Mouse (Mus musculus): ENCODE data around the gene Fubp1. TPM values are rescaled to one million over a fixed set of nuclear protein-coding genes. Genes with fewer than 3 reads are reported as not detected.

The Fubp1 gene
- polyA plus RNA-seq, 1 experiment, result 53.4 TPM

- H3K79me2 ChIP-seq (ENCODE audit: control insufficient read depth, insufficient read depth), result peaks cover 74% of the 10 kb centered on the region
- no peak for TF ChIP-seq CEBPB (IDR thresholded peaks at IDR 0.05; ENCODE audit: low read depth)
- no peak for TF ChIP-seq MYOD1 (IDR thresholded peaks at IDR 0.05; ENCODE audit: control insufficient read depth, insufficient read length, low read depth)
- no peak for TF ChIP-seq USF1 (IDR thresholded peaks at IDR 0.05; ENCODE audit: low read depth)
- no peak for TF ChIP-seq FOSL1 (IDR thresholded peaks at IDR 0.05; ENCODE audit: insufficient read depth, low read length, poor library complexity, severe bottlenecking)
- TF ChIP-seq CTCF (IDR thresholded peaks at IDR 0.05; ENCODE audit: control insufficient read depth, insufficient read depth, insufficient read length), result no peak
- TF ChIP-seq MAX (IDR thresholded peaks at IDR 0.05), result no peak
- TF ChIP-seq MYOG (IDR thresholded peaks at IDR 0.05; ENCODE audit: control insufficient read depth, extremely low read depth, insufficient read length), result no peak
- peak overlapping the region; percentile 93 for H3ac ChIP-seq (ENCODE audit: control insufficient read depth, insufficient read length, low read depth)
- H3K27me3 ChIP-seq (ENCODE audit: control insufficient read depth, insufficient read depth, insufficient read length), result no peaks in the 10 kb centered on the region
- H3K36me3 ChIP-seq (ENCODE audit: control insufficient read depth, insufficient read depth), result peaks cover 29% of the 10 kb centered on the region
- H3K4me3 ChIP-seq (ENCODE audit: insufficient read depth, poor library complexity, severe bottlenecking), result peak overlapping the region; percentile 88
- peaks cover 49% of the 10 kb centered on the region for H3K79me3 ChIP-seq (ENCODE audit: low read depth)
These were observed 850 bp upstream of the Fubp1 start for GRCm38 (mm10) chr3:152209177-152209966.

GRCm38 (mm10) chr3:152210728-152211391 lies 638 bp downstream of the Fubp1 start:
- no peaks in the 10 kb centered on the region for H3K27me3 ChIP-seq (ENCODE audit: control insufficient read depth, insufficient read depth, insufficient read length)
- no peak for TF ChIP-seq CTCF (IDR thresholded peaks at IDR 0.05; ENCODE audit: control insufficient read depth, insufficient read depth, insufficient read length)
- no peak for TF ChIP-seq USF1 (IDR thresholded peaks at IDR 0.05; ENCODE audit: low read depth)
- no peak for TF ChIP-seq MYOG (IDR thresholded peaks at IDR 0.05; ENCODE audit: control insufficient read depth, extremely low read depth, insufficient read length)
- TF ChIP-seq MAX (IDR thresholded peaks at IDR 0.05), result no peak
- TF ChIP-seq FOSL1 (IDR thresholded peaks at IDR 0.05; ENCODE audit: insufficient read depth, low read length, poor library complexity, severe bottlenecking), result no peak
- TF ChIP-seq CEBPB (IDR thresholded peaks at IDR 0.05; ENCODE audit: low read depth), result no peak
- TF ChIP-seq MYOD1 (IDR thresholded peaks at IDR 0.05; ENCODE audit: control insufficient read depth, insufficient read length, low read depth), result no peak
- peak overlapping the region; percentile 96 for H3ac ChIP-seq (ENCODE audit: control insufficient read depth, insufficient read length, low read depth)

GRCm38 (mm10) chr3:152211731-152212279 lies 1.6 kb downstream of the Fubp1 start:
- H3K36me3 ChIP-seq (ENCODE audit: control insufficient read depth, insufficient read depth), result peaks cover 53% of the 10 kb centered on the region
- H3K79me3 ChIP-seq (ENCODE audit: low read depth), result peaks cover 70% of the 10 kb centered on the region
- H3K4me3 ChIP-seq (ENCODE audit: insufficient read depth, poor library complexity, severe bottlenecking), result peak overlapping the region; percentile 88
- TF ChIP-seq MAX (IDR thresholded peaks at IDR 0.05) (no peak), CEBPB (IDR thresholded peaks at IDR 0.05; ENCODE audit: low read depth) (no peak), CTCF (IDR thresholded peaks at IDR 0.05; ENCODE audit: control insufficient read depth, insufficient read depth, insufficient read length) (no peak), MYOD1 (IDR thresholded peaks at IDR 0.05; ENCODE audit: control insufficient read depth, insufficient read length, low read depth) (no peak), MYOG (IDR thresholded peaks at IDR 0.05; ENCODE audit: control insufficient read depth, extremely low read depth, insufficient read length) (no peak), FOSL1 (IDR thresholded peaks at IDR 0.05; ENCODE audit: insufficient read depth, low read length, poor library complexity, severe bottlenecking) (no peak), USF1 (IDR thresholded peaks at IDR 0.05; ENCODE audit: low read depth) (no peak)
- H3K27me3 ChIP-seq (ENCODE audit: control insufficient read depth, insufficient read depth, insufficient read length), result no peaks in the 10 kb centered on the region
- H3K79me2 ChIP-seq (ENCODE audit: control insufficient read depth, insufficient read depth), result peaks cover 94% of the 10 kb centered on the region
- H3ac ChIP-seq (ENCODE audit: control insufficient read depth, insufficient read length, low read depth), result peak overlapping the region; percentile 69

More at GRCm38 (mm10) chr3:152210728-152211391, 638 bp downstream of the Fubp1 start:
- peaks cover 64% of the 10 kb centered on the region for H3K79me3 ChIP-seq (ENCODE audit: low read depth)
- peaks cover 44% of the 10 kb centered on the region for H3K36me3 ChIP-seq (ENCODE audit: control insufficient read depth, insufficient read depth)
- H3K4me3 ChIP-seq (ENCODE audit: insufficient read depth, poor library complexity, severe bottlenecking), result peak overlapping the region; percentile 88
- peaks cover 89% of the 10 kb centered on the region for H3K79me2 ChIP-seq (ENCODE audit: control insufficient read depth, insufficient read depth)

- no peaks in the 10 kb centered on the region for H3K27me3 ChIP-seq (ENCODE audit: control insufficient read depth, insufficient read depth, insufficient read length)
- TF ChIP-seq MYOG (IDR thresholded peaks at IDR 0.05; ENCODE audit: control insufficient read depth, extremely low read depth, insufficient read length) (no peak), USF1 (IDR thresholded peaks at IDR 0.05; ENCODE audit: low read depth) (no peak), CEBPB (IDR thresholded peaks at IDR 0.05; ENCODE audit: low read depth) (no peak), MAX (IDR thresholded peaks at IDR 0.05) (no peak), CTCF (IDR thresholded peaks at IDR 0.05; ENCODE audit: control insufficient read depth, insufficient read depth, insufficient read length) (no peak), MYOD1 (IDR thresholded peaks at IDR 0.05; ENCODE audit: control insufficient read depth, insufficient read length, low read depth) (no peak), FOSL1 (IDR thresholded peaks at IDR 0.05; ENCODE audit: insufficient read depth, low read length, poor library complexity, severe bottlenecking) (no peak)
- peaks cover 70% of the 10 kb centered on the region for H3K36me3 ChIP-seq (ENCODE audit: control insufficient read depth, insufficient read depth)
- no peak overlapping the region for H3ac ChIP-seq (ENCODE audit: control insufficient read depth, insufficient read length, low read depth)
- H3K79me2 ChIP-seq (ENCODE audit: control insufficient read depth, insufficient read depth), result peaks cover 97% of the 10 kb centered on the region
- H3K79me3 ChIP-seq (ENCODE audit: low read depth), result peaks cover 86% of the 10 kb centered on the region
- no peak overlapping the region for H3K4me3 ChIP-seq (ENCODE audit: insufficient read depth, poor library complexity, severe bottlenecking)
These were observed 3.2 kb downstream of the Fubp1 start for GRCm38 (mm10) chr3:152213416-152213815.

- Histone ChIP-seq H3K4me3 (ENCODE audit: insufficient read depth, poor library complexity, severe bottlenecking) (no peak overlapping the region), H3K79me2 (ENCODE audit: control insufficient read depth, insufficient read depth) (peaks cover 94% of the 10 kb centered on the region), H3ac (ENCODE audit: control insufficient read depth, insufficient read length, low read depth) (no peak overlapping the region), H3K79me3 (ENCODE audit: low read depth) (peaks cover 52% of the 10 kb centered on the region), H3K27me3 (ENCODE audit: control insufficient read depth, insufficient read depth, insufficient read length) (no peaks in the 10 kb centered on the region), H3K36me3 (ENCODE audit: control insufficient read depth, insufficient read depth) (peaks cover 100% of the 10 kb centered on the region)
- TF ChIP-seq CTCF (IDR thresholded peaks at IDR 0.05; ENCODE audit: control insufficient read depth, insufficient read depth, insufficient read length) (no peak), MYOD1 (IDR thresholded peaks at IDR 0.05; ENCODE audit: control insufficient read depth, insufficient read length, low read depth) (no peak), FOSL1 (IDR thresholded peaks at IDR 0.05; ENCODE audit: insufficient read depth, low read length, poor library complexity, severe bottlenecking) (no peak), MAX (IDR thresholded peaks at IDR 0.05) (no peak), MYOG (IDR thresholded peaks at IDR 0.05; ENCODE audit: control insufficient read depth, extremely low read depth, insufficient read length) (no peak), USF1 (IDR thresholded peaks at IDR 0.05; ENCODE audit: low read depth) (no peak), CEBPB (IDR thresholded peaks at IDR 0.05; ENCODE audit: low read depth) (no peak)
These were observed 14.7 kb downstream of the Fubp1 start for GRCm38 (mm10) chr3:152224918-152225317.

Data from C2C12 (cell line).